Mouse (Mus musculus): ENCODE results near the gene Krtap5-4.
"Not testable (repeated sequence)": the region's sequence is repeated elsewhere in the genome, so short reads cannot be mapped to it uniquely, and the experiment has no call there.

Krtap5-4 gene

GRCm38 (mm10) chr7:142303249-142303648 is at the start of gene Krtap5-4:
Krtap5-4 (plus strand) TSS chr7:142303549.
- no peak for DNase-seq

- DNase-seq: peak; percentile 60 to 63
Measured at GRCm38 (mm10) chr7:142255517-142255916, 47.8 kb upstream of the Krtap5-4 start.

- DNase-seq: not testable (repeated sequence)
Measured at GRCm38 (mm10) chr7:142258254-142258653, 45.1 kb upstream of the Krtap5-4 start, which contains the start of gene Gm2431. Gm2431 (minus strand) TSS chr7:142258354.

- DNase-seq: not testable (repeated sequence)
Measured at GRCm38 (mm10) chr7:142274263-142274662, 29.1 kb upstream of the Krtap5-4 start, which contains the start of gene Gm4559. Gm4559 (minus strand) TSS chr7:142274363.

GRCm38 (mm10) chr7:142278183-142278582 is 25.2 kb upstream of the Krtap5-4 start:
- peak; percentile 84 to 88 for DNase-seq

GRCm38 (mm10) chr7:142279291-142279690 is 24.1 kb upstream of the Krtap5-4 start:
- DNase-seq: not testable (repeated sequence)

GRCm38 (mm10) chr7:142282847-142283246 is 20.5 kb upstream of the Krtap5-4 start:
- not testable (repeated sequence) for DNase-seq

- peak; percentile 79 to 87 for DNase-seq
Measured at GRCm38 (mm10) chr7:142284023-142284591, 19.2 kb upstream of the Krtap5-4 start.

GRCm38 (mm10) chr7:142284615-142285080 is 18.7 kb upstream of the Krtap5-4 start:
- DNase-seq: peak; percentile 97 to 98

GRCm38 (mm10) chr7:142285130-142285835 is 18.1 kb upstream of the Krtap5-4 start:
- peak; percentile 64 to 76 for DNase-seq

GRCm38 (mm10) chr7:142285910-142286612 is 17.3 kb upstream of the Krtap5-4 start:
- DNase-seq: not testable (repeated sequence)

- DNase-seq: peak; percentile 65 to 67
Measured at GRCm38 (mm10) chr7:142293851-142294250, 9.5 kb upstream of the Krtap5-4 start.

GRCm38 (mm10) chr7:142295418-142295817 is 7.9 kb upstream of the Krtap5-4 start:
- DNase-seq: no peak

- peak in 1 of 2 experiments; percentile 27 for DNase-seq
Measured at GRCm38 (mm10) chr7:142296108-142296507, 7.2 kb upstream of the Krtap5-4 start.

- not testable (repeated sequence) for DNase-seq
Measured at GRCm38 (mm10) chr7:142297018-142297417, 6.3 kb upstream of the Krtap5-4 start, which contains the start of gene Krtap5-1. Krtap5-1 (minus strand) TSS chr7:142297118.

- DNase-seq: not testable (repeated sequence)
Measured at GRCm38 (mm10) chr7:142303929-142304328, 580 bp downstream of the Krtap5-4 start.

GRCm38 (mm10) chr7:142314600-142315285 is 11.4 kb downstream of the Krtap5-4 start:
- DNase-seq: no peak

- peak; percentile 61 to 67 for DNase-seq
Measured at GRCm38 (mm10) chr7:142316558-142316957, 13.2 kb downstream of the Krtap5-4 start.

GRCm38 (mm10) chr7:142317216-142317615 is 13.9 kb downstream of the Krtap5-4 start:
- DNase-seq: no peak

- no peak for DNase-seq
Measured at GRCm38 (mm10) chr7:142319124-142319523, 15.8 kb downstream of the Krtap5-4 start.

- peak; percentile 57 to 68 for DNase-seq
Measured at GRCm38 (mm10) chr7:142320906-142321305, 17.6 kb downstream of the Krtap5-4 start.

GRCm38 (mm10) chr7:142321637-142322306 is 18.4 kb downstream of the Krtap5-4 start:
- not testable (repeated sequence) for DNase-seq
